In the genomic region with DNA sequence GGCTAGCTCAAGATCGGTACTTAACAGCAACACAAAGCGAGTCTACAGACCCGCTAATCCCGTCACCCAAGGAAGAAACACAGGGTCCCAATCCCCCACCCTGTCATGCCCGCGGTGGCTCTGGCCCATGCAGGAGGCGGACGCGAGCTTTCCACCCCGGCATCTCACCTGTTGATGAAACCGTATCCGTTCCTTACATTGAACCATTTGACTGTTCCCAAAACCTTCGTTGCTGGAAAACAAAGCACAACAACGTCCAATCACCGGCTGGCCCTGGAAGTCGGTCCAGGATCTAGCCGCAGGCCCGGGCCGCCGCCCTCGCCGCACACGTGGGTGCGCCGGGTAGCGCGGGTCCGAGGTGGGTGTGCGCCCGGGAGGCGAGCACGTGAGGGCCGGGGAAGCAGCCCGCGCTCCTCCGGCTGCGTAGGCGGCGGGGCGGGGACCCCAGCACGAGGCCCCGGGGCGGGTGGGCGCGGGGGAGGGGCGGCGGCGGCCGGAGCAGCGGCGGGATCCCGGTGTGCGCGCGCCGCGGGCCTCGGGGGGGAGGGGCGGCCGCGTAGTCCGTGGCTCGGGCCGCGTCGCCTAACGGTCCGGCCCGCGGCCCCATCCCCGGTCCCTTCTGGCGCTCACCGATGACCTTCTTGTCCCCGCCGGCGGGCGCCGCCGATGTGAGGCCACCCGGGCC, we compare ENCODE assay signal across 8 mouse cellular contexts. TPM values are rescaled to one million over a fixed set of nuclear protein-coding genes. Genes with fewer than 3 reads are reported as not detected.
DNase-seq lines count a peak whose midpoint lies in the region; ATAC-seq lines count a peak whose summit lies in the region.

No protein-coding gene starts in this region.

- no peaks in the 10 kb centered on the region for H3K9me3 ChIP-seq in hindbrain, embryonic 12.5 days (replicated peaks)
- no peaks in the 10 kb centered on the region for H3K9me3 ChIP-seq in midbrain, embryonic 12.5 days

- H3K4me2 ChIP-seq in hindbrain, embryonic 12.5 days (replicated peaks), result peak overlapping the region; percentile 78
- H3K4me2 ChIP-seq in midbrain, embryonic 12.5 days (replicated peaks), result peak overlapping the region; percentile 90

- DNase-seq in CD4-positive, CD25-positive, alpha-beta regulatory T cell, adult 2 months (ENCODE audit: low read depth, low spot score), result peak; percentile 60
- DNase-seq in adrenal gland, postnatal 36 days, result peak; percentile 29 to 56
- DNase-seq in left cerebral cortex, postnatal 4 days, result peak; percentile 33
- DNase-seq in spleen, postnatal 36 days (ENCODE audit: low spot score in 2 of 2), result peak; percentile 32 to 33

- H3K36me3 ChIP-seq in hindbrain, embryonic 12.5 days, result peaks cover 5% of the 10 kb centered on the region; the same call in 1 of the 2 replicates
- H3K36me3 ChIP-seq in midbrain, embryonic 12.5 days, result peaks cover 7% of the 10 kb centered on the region

- peaks cover 28% of the 10 kb centered on the region for H3K4me1 ChIP-seq in hindbrain, embryonic 12.5 days
- H3K4me1 ChIP-seq in midbrain, embryonic 12.5 days, result peaks cover 23% of the 10 kb centered on the region

- peak overlapping the region; percentile 82 for H3K4me3 ChIP-seq in hindbrain, embryonic 12.5 days
- H3K4me3 ChIP-seq in midbrain, embryonic 12.5 days, result peak overlapping the region; percentile 100

- H3K27ac ChIP-seq in hindbrain, embryonic 12.5 days, result peak overlapping the region; percentile 91
- H3K27ac ChIP-seq in midbrain, embryonic 12.5 days (replicated peaks), result peak overlapping the region; percentile 93

- H3K9ac ChIP-seq in hindbrain, embryonic 12.5 days, result peak overlapping the region; percentile 98
- peak overlapping the region; percentile 98 for H3K9ac ChIP-seq in midbrain, embryonic 12.5 days (replicated peaks)

- H3K27me3 ChIP-seq in hindbrain, embryonic 12.5 days, result no peaks in the 10 kb centered on the region
- no peaks in the 10 kb centered on the region for H3K27me3 ChIP-seq in midbrain, embryonic 12.5 days

- intact Hi-C loops in left cerebral cortex, postnatal 4 days (cut with DNase I), result no loop called here

- ATAC-seq in CD4-positive, CD25-positive, alpha-beta regulatory T cell, adult 4 months, result no peak
- ATAC-seq in erythroid progenitor cell, adult 5-6 weeks (replicated peaks; ENCODE audit: low FRiP score, poor library complexity, severe bottlenecking), result peak; percentile 30; the same call in 1 of the 2 replicates
- peak; percentile 31 for ATAC-seq in hindbrain, embryonic 12.5 days (ENCODE audit: low FRiP score)
- ATAC-seq in midbrain, embryonic 12.5 days (ENCODE audit: low FRiP score, low read depth), result peak; percentile 38

- under 1% methylated on average over 63 of the region's 80 CpGs for WGBS in hindbrain, embryonic 12.5 days
- WGBS in midbrain, embryonic 12.5 days, result under 1% methylated on average over 38 of the region's 80 CpGs

RNA-seq across cellular contexts. Expression of a gene that starts 0.7 kb away (rescaled TPM):
- polyA plus RNA-seq in CD4-positive, CD25-positive, alpha-beta regulatory T cell, adult 4 months (2017; shearing (Covaris generic)), result 100 to 1,000 TPM; 152 to 163 TPM
- 100 to 1,000 TPM; 639 to 803 TPM for total RNA-seq in adrenal gland, postnatal 36 days (2021)
- 250 and 267 TPM in 2 replicates for total RNA-seq in erythroid progenitor cell, adult 5-6 weeks (2015; ENCODE audit: low replicate concordance)
- 172 and 193 TPM in 2 replicates for total RNA-seq in erythroid progenitor cell, adult 5-6 weeks (2017; ENCODE audit: low replicate concordance)
- polyA plus RNA-seq in hindbrain, embryonic 12.5 days (2016; fragmentation: Nextera tagmentation; extraction: Ambion mirVana), result 1,173 and 1,272 TPM in 2 replicates
- total RNA-seq in left cerebral cortex, postnatal 4 days (2021), result 1,000 to 10,000 TPM; 1,087 to 1,125 TPM
- 1,189 and 1,315 TPM in 2 replicates for polyA plus RNA-seq in midbrain, embryonic 12.5 days (2016; fragmentation: Nextera tagmentation; extraction: Ambion mirVana)

RNA-seq across cellular contexts. Expression of a gene that starts 26.6 kb away (rescaled TPM):
- polyA plus RNA-seq in CD4-positive, CD25-positive, alpha-beta regulatory T cell, adult 4 months (2017; shearing (Covaris generic)), result 10 to 100 TPM; 30.4 to 45.3 TPM
- 10 to 100 TPM; 20.0 to 20.3 TPM for total RNA-seq in adrenal gland, postnatal 36 days (2021)
- 59.5 and 78.9 TPM in 2 replicates for total RNA-seq in erythroid progenitor cell, adult 5-6 weeks (2015; ENCODE audit: low replicate concordance)
- 19.3 and 43.4 TPM in 2 replicates for total RNA-seq in erythroid progenitor cell, adult 5-6 weeks (2017; ENCODE audit: low replicate concordance)
- polyA plus RNA-seq in hindbrain, embryonic 12.5 days (2016; fragmentation: Nextera tagmentation; extraction: Ambion mirVana), result 78.4 and 87.1 TPM in 2 replicates
- 10 to 100 TPM; 26.2 to 27.3 TPM for total RNA-seq in left cerebral cortex, postnatal 4 days (2021)
- 86.7 and 96.4 TPM in 2 replicates for polyA plus RNA-seq in midbrain, embryonic 12.5 days (2016; fragmentation: Nextera tagmentation; extraction: Ambion mirVana)

RNA-seq across cellular contexts. Expression of a gene that starts 38.5 kb away (rescaled TPM):
- not detected for polyA plus RNA-seq in CD4-positive, CD25-positive, alpha-beta regulatory T cell, adult 4 months (2017; shearing (Covaris generic))
- total RNA-seq in adrenal gland, postnatal 36 days (2021), result under 1 TPM in 1 of 2 experiments, not detected in 1; 0.13 TPM
- total RNA-seq in erythroid progenitor cell, adult 5-6 weeks (2015; ENCODE audit: low replicate concordance), result not detected in 2 replicates
- total RNA-seq in erythroid progenitor cell, adult 5-6 weeks (2017; ENCODE audit: low replicate concordance), result not detected in 2 replicates
- 0.43 and 0.63 TPM in 2 replicates for polyA plus RNA-seq in hindbrain, embryonic 12.5 days (2016; fragmentation: Nextera tagmentation; extraction: Ambion mirVana)
- under 1 TPM; 0.12 to 0.14 TPM for total RNA-seq in left cerebral cortex, postnatal 4 days (2021)
- polyA plus RNA-seq in midbrain, embryonic 12.5 days (2016; fragmentation: Nextera tagmentation; extraction: Ambion mirVana), result 0.10 and 0.22 TPM in 2 replicates
